Mouse (Mus musculus): ENCODE measurements at regions not wholly inside any gene's neighbourhood (a gene's known extent, or its start where the extent isn't known, plus 50 kb on each side); places are given as distances from the start of the nearest gene placed in this dataset.

DNA sequence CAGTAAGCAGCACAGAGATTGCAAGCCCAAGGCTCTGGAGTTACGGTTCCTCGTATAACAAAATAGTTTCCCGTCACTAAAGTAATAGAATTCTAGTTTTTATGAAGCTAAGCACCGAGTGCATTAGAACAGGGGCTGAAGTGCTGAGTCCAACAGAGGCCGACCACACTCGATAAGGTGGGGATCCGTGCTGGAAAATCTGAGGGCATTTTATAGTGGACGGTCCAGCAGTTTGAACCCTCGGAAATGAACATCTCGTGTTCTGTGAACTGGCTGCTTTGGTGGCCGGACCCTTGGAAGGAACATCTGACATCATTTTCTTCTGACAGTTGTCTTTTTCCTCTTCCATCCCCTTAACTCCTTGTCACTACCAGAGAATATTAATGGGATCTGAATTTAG lies 240.0 kb upstream of the Veph1 start:
- no peak for ATAC-seq (ENCODE audit: low FRiP score)
- DNase-seq (ENCODE audit: low spot score) = no peak

GRCm38 (mm10) chr3:66535786-66536529 lies 239.3 kb upstream of the Veph1 start:
- Histone ChIP-seq H3K9ac (replicated peaks; ENCODE audit: low read length, poor library complexity, severe bottlenecking) (no peak overlapping the region), H3K4me1 (ENCODE audit: insufficient read depth, low read length) (no peaks in the 10 kb centered on the region), H3K36me3 (ENCODE audit: insufficient read depth, low read length) (no peaks in the 10 kb centered on the region), H3K4me2 (ENCODE audit: low read depth, low read length, poor library complexity, severe bottlenecking) (no peak overlapping the region), H3K27ac (ENCODE audit: low read depth, low read length) (no peak overlapping the region), H3K9me3 (ENCODE audit: low read length) (no peaks in the 10 kb centered on the region), H3K4me3 (ENCODE audit: low read depth, low read length) (no peak overlapping the region), H3K27me3 (ENCODE audit: insufficient read depth, low read length) (no peaks in the 10 kb centered on the region)
- no peak for ATAC-seq (ENCODE audit: low FRiP score)
- no peak for DNase-seq (ENCODE audit: low spot score)
- WGBS = 50% methylated on average over 8 of the region's 8 CpGs
- no peak for TF ChIP-seq CTCF (IDR thresholded peaks at IDR 0.05)

More for the DNA sequence above, 240.0 kb upstream of the Veph1 start:
- TF ChIP-seq CTCF (IDR thresholded peaks at IDR 0.05) = no peak
- Histone ChIP-seq H3K9ac (replicated peaks; ENCODE audit: low read length, poor library complexity, severe bottlenecking) (no peak overlapping the region), H3K4me3 (ENCODE audit: low read depth, low read length) (no peak overlapping the region), H3K36me3 (ENCODE audit: insufficient read depth, low read length) (no peaks in the 10 kb centered on the region), H3K27ac (ENCODE audit: low read depth, low read length) (no peak overlapping the region), H3K9me3 (ENCODE audit: low read length) (peaks cover under 1% of the 10 kb centered on the region; the same call in 1 of the 2 replicates), H3K4me2 (ENCODE audit: low read depth, low read length, poor library complexity, severe bottlenecking) (no peak overlapping the region; the same call in 1 of the 2 replicates), H3K4me1 (ENCODE audit: insufficient read depth, low read length) (no peaks in the 10 kb centered on the region), H3K27me3 (ENCODE audit: insufficient read depth, low read length) (no peaks in the 10 kb centered on the region)
- 44% methylated on average over 11 of the region's 11 CpGs for WGBS

DNA sequence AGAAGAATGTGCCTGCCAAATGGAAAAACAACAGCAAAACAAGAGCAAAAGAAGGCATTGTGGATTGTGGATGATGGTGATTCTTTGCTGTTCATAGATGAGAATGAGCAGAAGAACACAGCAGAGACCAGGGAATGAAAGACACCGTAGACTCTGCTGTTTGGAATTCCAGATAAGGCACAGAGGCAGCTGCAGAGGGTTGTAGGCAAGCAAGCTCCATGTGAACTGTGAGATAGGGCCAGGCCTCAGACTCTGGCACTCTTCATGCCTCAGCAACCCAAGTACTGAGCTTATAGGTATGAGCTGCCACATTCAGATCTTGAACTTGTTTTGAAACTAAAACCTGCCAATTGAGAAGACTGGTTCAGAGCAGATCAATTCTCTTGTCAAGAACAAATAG lies 223.3 kb upstream of the Veph1 start:
- Histone ChIP-seq H3K4me1 (ENCODE audit: insufficient read depth, low read length) (no peaks in the 10 kb centered on the region), H3K9ac (replicated peaks; ENCODE audit: low read length, poor library complexity, severe bottlenecking) (no peak overlapping the region), H3K4me3 (ENCODE audit: low read depth, low read length) (no peak overlapping the region), H3K9me3 (ENCODE audit: low read length) (no peaks in the 10 kb centered on the region), H3K27ac (ENCODE audit: low read depth, low read length) (no peak overlapping the region), H3K36me3 (ENCODE audit: insufficient read depth, low read length) (no peaks in the 10 kb centered on the region), H3K4me2 (ENCODE audit: low read depth, low read length, poor library complexity, severe bottlenecking) (no peak overlapping the region), H3K27me3 (ENCODE audit: insufficient read depth, low read length) (0 out of 2 replicates have a peak, but pooled peaks cover 3% of the 10 kb centered on the region)
- ATAC-seq (ENCODE audit: low FRiP score) = no peak
- no peak for DNase-seq (ENCODE audit: low spot score)
- 93% methylated on average over 1 of the region's 1 CpGs for WGBS
- TF ChIP-seq CTCF (IDR thresholded peaks at IDR 0.05) = no peak

- 38% methylated on average over 2 of the region's 2 CpGs for WGBS
- peak; percentile 14 for DNase-seq (ENCODE audit: low spot score)
- Histone ChIP-seq H3K36me3 (ENCODE audit: insufficient read depth, low read length) (no peaks in the 10 kb centered on the region), H3K4me1 (ENCODE audit: insufficient read depth, low read length) (no peaks in the 10 kb centered on the region), H3K4me2 (ENCODE audit: low read depth, low read length, poor library complexity, severe bottlenecking) (no peak overlapping the region), H3K27ac (ENCODE audit: low read depth, low read length) (no peak overlapping the region), H3K4me3 (ENCODE audit: low read depth, low read length) (no peak overlapping the region), H3K27me3 (ENCODE audit: insufficient read depth, low read length) (no peaks in the 10 kb centered on the region), H3K9me3 (ENCODE audit: low read length) (no peaks in the 10 kb centered on the region), H3K9ac (replicated peaks; ENCODE audit: low read length, poor library complexity, severe bottlenecking) (no peak overlapping the region)
- ATAC-seq (ENCODE audit: low FRiP score) = no peak
- no peak; the same call in 1 of the 2 replicates for TF ChIP-seq CTCF (IDR thresholded peaks at IDR 0.05)
Observed at GRCm38 (mm10) chr3:66518289-66518688, 221.7 kb upstream of the Veph1 start.

GRCm38 (mm10) chr3:66515773-66516406 lies 219.3 kb upstream of the Veph1 start:
- no peaks in the 10 kb centered on the region for H3K4me1 ChIP-seq (ENCODE audit: insufficient read depth, low read length)
- H3K9me3 ChIP-seq (ENCODE audit: low read length) = no peaks in the 10 kb centered on the region
- no peak overlapping the region for H3K9ac ChIP-seq (replicated peaks; ENCODE audit: low read length, poor library complexity, severe bottlenecking)
- ATAC-seq (ENCODE audit: low FRiP score) (no peak), DNase-seq (ENCODE audit: low spot score) (peak; percentile 21)
- WGBS = 51% methylated on average over 6 of the region's 6 CpGs
- no peak overlapping the region for H3K4me3 ChIP-seq (ENCODE audit: low read depth, low read length)
- H3K27me3 ChIP-seq (ENCODE audit: insufficient read depth, low read length) = no peaks in the 10 kb centered on the region
- no peak overlapping the region for H3K27ac ChIP-seq (ENCODE audit: low read depth, low read length)
- TF ChIP-seq CTCF (IDR thresholded peaks at IDR 0.05) = no peak
- no peak overlapping the region for H3K4me2 ChIP-seq (ENCODE audit: low read depth, low read length, poor library complexity, severe bottlenecking)
- H3K36me3 ChIP-seq (ENCODE audit: insufficient read depth, low read length) = no peaks in the 10 kb centered on the region

GRCm38 (mm10) chr3:66514587-66514986 lies 217.9 kb upstream of the Veph1 start:
- H3K27me3 ChIP-seq (ENCODE audit: insufficient read depth, low read length) = no peaks in the 10 kb centered on the region
- WGBS = 82% methylated on average over 8 of the region's 8 CpGs
- no peak overlapping the region for H3K4me2 ChIP-seq (ENCODE audit: low read depth, low read length, poor library complexity, severe bottlenecking)
- DNase-seq (ENCODE audit: low spot score) (no peak), ATAC-seq (ENCODE audit: low FRiP score) (no peak)
- no peak overlapping the region for H3K9ac ChIP-seq (replicated peaks; ENCODE audit: low read length, poor library complexity, severe bottlenecking)
- no peaks in the 10 kb centered on the region for H3K36me3 ChIP-seq (ENCODE audit: insufficient read depth, low read length)
- TF ChIP-seq CTCF (IDR thresholded peaks at IDR 0.05) = no peak
- H3K4me1 ChIP-seq (ENCODE audit: insufficient read depth, low read length) = no peaks in the 10 kb centered on the region
- H3K9me3 ChIP-seq (ENCODE audit: low read length) = no peaks in the 10 kb centered on the region
- no peak overlapping the region for H3K27ac ChIP-seq (ENCODE audit: low read depth, low read length)
- no peak overlapping the region for H3K4me3 ChIP-seq (ENCODE audit: low read depth, low read length)

All from midbrain, postnatal 0 days (tissue).